Mouse (Mus musculus): ENCODE results near the gene Tnk2.

GRCm38 (mm10) chr16:32703312-32703912 is 59.7 kb downstream of the Tnk2 start:
- TF ChIP-seq CTCF (IDR thresholded peaks at IDR 0.05; ENCODE audit: control insufficient read depth, insufficient read depth, low read length) (no peak), POLR2A (IDR thresholded peaks at IDR 0.05; ENCODE audit: borderline replicate concordance, control insufficient read depth, low read depth, low read length) (no peak)

Data from bone marrow, adult 2 months (tissue).